Mouse (Mus musculus) stomach, postnatal 0 days (tissue): Measurements from ENCODE around the gene Zg16. TPM values are rescaled to one million over a fixed set of nuclear protein-coding genes. Genes with fewer than 3 reads are reported as not detected.
"Not testable (repeated sequence)": the region's sequence is repeated elsewhere in the genome, so short reads cannot be mapped to it uniquely, and the experiment has no call there.

Experiments
- ATAC-seq: fragments of 200-750 bp; cut with Nextera tagmentation; 2 replicates; pipeline ENCODE4 v1.8.0; 2017; ENCODE audit not compliant: low FRiP score, low TSS enrichment
- DNase-seq: peaks from one replicate; pipeline ENCODE4 v3.0.0-alpha.2; 2016; ENCODE audit warnings: low spot score
- H3K27ac ChIP-seq: fragments of 300-500 bp; sonication (generic); replicated peaks from 2 replicates; pipeline ENCODE4 v1.5.1; 2014; ENCODE audit warnings: mild to moderate bottlenecking, control low read depth
- H3K27me3 ChIP-seq: fragments of 300-500 bp; sonication (generic); 2 replicates; pipeline ENCODE4 v1.6.1; 2014; ENCODE audit warnings: low read length; ENCODE audit not compliant: control insufficient read depth, insufficient read depth
- H3K36me3 ChIP-seq: fragments of 300-500 bp; sonication (generic); 2 replicates; pipeline ENCODE4 v1.6.1; 2014; ENCODE audit warnings: low read length, mixed read lengths; ENCODE audit not compliant: control insufficient read depth, insufficient read depth
- H3K4me1 ChIP-seq: fragments of 300-500 bp; sonication (generic); replicated peaks from 2 replicates; pipeline ENCODE4 v1.6.1; 2014; ENCODE audit warnings: antibody characterized with exemption; ENCODE audit not compliant: control insufficient read depth, insufficient read depth
- H3K4me2 ChIP-seq: fragments of 300-500 bp; sonication (generic); replicated peaks from 2 replicates; pipeline ENCODE4 v1.6.1; 2014; ENCODE audit warnings: low read depth, mild to moderate bottlenecking, control low read depth, moderate library complexity
- H3K4me3 ChIP-seq: fragments of 300-500 bp; sonication (generic); 2 replicates; pipeline ENCODE4 v1.5.1; 2014; ENCODE audit warnings: low read depth, low read length, control low read depth
- H3K9ac ChIP-seq: fragments of 300-500 bp; sonication (generic); 2 replicates; pipeline ENCODE4 v1.6.1; 2014; ENCODE audit warnings: mild to moderate bottlenecking, low read length, control low read depth, mixed read lengths
- H3K9me3 ChIP-seq: fragments of 300-500 bp; sonication (generic); 2 replicates; pipeline ENCODE4 v1.6.1; 2016; ENCODE audit warnings: low read length; ENCODE audit not compliant: control insufficient read depth
- CTCF ChIP-seq: IDR thresholded peaks from 2 replicates; pipeline ENCODE4 v1.5.1; 2016; ENCODE audit warnings: antibody characterized with exemption, low read depth, mild to moderate bottlenecking, moderate library complexity
- EP300 ChIP-seq: optimal IDR thresholded peaks from 2 replicates; pipeline ENCODE3; 2016; ENCODE audit warnings: antibody characterized with exemption
- WGBS: fragments of 180-500 bp; shearing (Covaris S2); extraction: QIAGEN DNeasy Blood & Tissue Kit; methylation state at CpG from one replicate; pipeline ENCODE4 v1.1.7; 2014; 5-methylcytosine and 5-hydroxymethylcytosine counted together
- polyA plus RNA-seq: library from polyadenylated mRNA; unstranded; fragments of >200 nt; fragmentation: Nextera tagmentation; extraction: Ambion mirVana; gene quantifications from 2 replicates; pipeline ENCODE4 v1.2.1, GENCODE M21; 2015

Gene Zg16
- 1.8 and 2.0 TPM in 2 replicates for polyA plus RNA-seq

GRCm38 (mm10) chr7:127087278-127088010 is at the start of gene Zg16:
TSS of gene Zg16 (minus strand) at chr7:127087328.
- not testable (repeated sequence) for ATAC-seq, H3K27ac ChIP-seq
- 78% methylated on average over 6 of the region's 6 CpGs for WGBS

GRCm38 (mm10) chr7:127136181-127137071 is 49.3 kb upstream of the Zg16 start:
- no peak overlapping the region for H3K27ac ChIP-seq
- H3K9me3 ChIP-seq: no peaks in the 10 kb centered on the region
- H3K4me2 ChIP-seq: no peak overlapping the region
- TF ChIP-seq EP300: no peak
- TF ChIP-seq CTCF: no peak
- H3K36me3 ChIP-seq: no peaks in the 10 kb centered on the region
- no peak overlapping the region for H3K9ac ChIP-seq
- WGBS: 81% methylated on average over 22 of the region's 22 CpGs
- no peaks in the 10 kb centered on the region for H3K27me3 ChIP-seq
- no peak overlapping the region for H3K4me3 ChIP-seq
- DNase-seq (no peak), ATAC-seq (no peak)
- H3K4me1 ChIP-seq: no peaks in the 10 kb centered on the region

More at GRCm38 (mm10) chr7:127087278-127088010, at the start of gene Zg16:
- not testable (repeated sequence) for H3K4me1 ChIP-seq, H3K4me2 ChIP-seq, DNase-seq, H3K9ac ChIP-seq, H3K9me3 ChIP-seq, H3K27me3 ChIP-seq, H3K4me3 ChIP-seq, H3K36me3 ChIP-seq

GRCm38 (mm10) chr7:127134821-127135447 is 47.8 kb upstream of the Zg16 start:
- H3K27me3 ChIP-seq: no peaks in the 10 kb centered on the region
- ATAC-seq: no peak
- H3K9ac ChIP-seq: no peak overlapping the region
- WGBS: 70% methylated on average over 11 of the region's 11 CpGs
- H3K4me1 ChIP-seq: no peaks in the 10 kb centered on the region
- TF ChIP-seq EP300 (no peak), CTCF (no peak)
- DNase-seq: no peak
- H3K27ac ChIP-seq: no peak overlapping the region
- H3K36me3 ChIP-seq: no peaks in the 10 kb centered on the region
- no peaks in the 10 kb centered on the region for H3K9me3 ChIP-seq
- no peak overlapping the region for H3K4me2 ChIP-seq
- no peak overlapping the region for H3K4me3 ChIP-seq

GRCm38 (mm10) chr7:127133125-127133524 is 46.0 kb upstream of the Zg16 start:
- Histone ChIP-seq H3K27ac (no peak overlapping the region), H3K4me2 (no peak overlapping the region), H3K9me3 (no peaks in the 10 kb centered on the region), H3K4me3 (no peak overlapping the region), H3K4me1 (no peaks in the 10 kb centered on the region), H3K27me3 (no peaks in the 10 kb centered on the region), H3K36me3 (no peaks in the 10 kb centered on the region), H3K9ac (no peak overlapping the region)
- TF ChIP-seq EP300 (no peak), CTCF (no peak)
- WGBS: 66% methylated on average over 5 of the region's 5 CpGs
- ATAC-seq: no peak
- no peak for DNase-seq

GRCm38 (mm10) chr7:127129638-127130037 is 42.5 kb upstream of the Zg16 start:
- Histone ChIP-seq H3K4me3 (no peak overlapping the region), H3K27ac (no peak overlapping the region), H3K4me1 (no peaks in the 10 kb centered on the region), H3K36me3 (no peaks in the 10 kb centered on the region), H3K9me3 (no peaks in the 10 kb centered on the region), H3K9ac (no peak overlapping the region), H3K4me2 (no peak overlapping the region), H3K27me3 (no peaks in the 10 kb centered on the region)
- peak; percentile 79 for TF ChIP-seq CTCF
- TF ChIP-seq EP300: no peak
- ATAC-seq (no peak), DNase-seq (peak; percentile 47)
- 5% methylated on average over 4 of the region's 4 CpGs for WGBS
